Mouse (Mus musculus): ENCODE data around the gene G0s2.

Gene G0s2

GRCm38 (mm10) chr1:193252616-193253015 lies 20.4 kb downstream of the G0s2 start:
- DNase-seq (ENCODE audit: extremely low spot score): no peak

- no peak for DNase-seq (ENCODE audit: extremely low spot score)
Observed at GRCm38 (mm10) chr1:193251386-193251785, 21.6 kb downstream of the G0s2 start.

GRCm38 (mm10) chr1:193250026-193250425 lies 23.0 kb downstream of the G0s2 start:
- DNase-seq (ENCODE audit: extremely low spot score): no peak

GRCm38 (mm10) chr1:193244235-193244634 lies 28.8 kb downstream of the G0s2 start:
- no peak for DNase-seq (ENCODE audit: extremely low spot score)

- DNase-seq (ENCODE audit: extremely low spot score): no peak
Observed at GRCm38 (mm10) chr1:193243571-193244193, 29.3 kb downstream of the G0s2 start.

GRCm38 (mm10) chr1:193242863-193243262 lies 30.2 kb downstream of the G0s2 start:
- no peak for DNase-seq (ENCODE audit: extremely low spot score)

- DNase-seq (ENCODE audit: extremely low spot score): no peak
Observed at GRCm38 (mm10) chr1:193242238-193242637, 30.8 kb downstream of the G0s2 start.

- no peak for DNase-seq (ENCODE audit: extremely low spot score)
Observed at GRCm38 (mm10) chr1:193241436-193241835, 31.6 kb downstream of the G0s2 start.

GRCm38 (mm10) chr1:193238426-193238825 lies 34.6 kb downstream of the G0s2 start:
- no peak for DNase-seq (ENCODE audit: extremely low spot score)

GRCm38 (mm10) chr1:193234930-193235329 lies 38.1 kb downstream of the G0s2 start:
- DNase-seq (ENCODE audit: extremely low spot score): no peak

- DNase-seq (ENCODE audit: extremely low spot score): no peak
Observed at GRCm38 (mm10) chr1:193234130-193234645, 38.8 kb downstream of the G0s2 start.

- DNase-seq (ENCODE audit: extremely low spot score): no peak
Observed at GRCm38 (mm10) chr1:193232732-193233131, 40.3 kb downstream of the G0s2 start.

GRCm38 (mm10) chr1:193230935-193231334 lies 42.1 kb downstream of the G0s2 start:
- DNase-seq (ENCODE audit: extremely low spot score): no peak

- DNase-seq (ENCODE audit: extremely low spot score): no peak
Observed at GRCm38 (mm10) chr1:193230531-193230930, 42.5 kb downstream of the G0s2 start.

GRCm38 (mm10) chr1:193229570-193229969 lies 43.4 kb downstream of the G0s2 start:
- DNase-seq (ENCODE audit: extremely low spot score): no peak

GRCm38 (mm10) chr1:193227537-193227936 lies 45.5 kb downstream of the G0s2 start:
- no peak for DNase-seq (ENCODE audit: extremely low spot score)

GRCm38 (mm10) chr1:193226724-193227522 lies 46.1 kb downstream of the G0s2 start:
- no peak for DNase-seq (ENCODE audit: extremely low spot score)

GRCm38 (mm10) chr1:193226114-193226513 lies 46.9 kb downstream of the G0s2 start:
- no peak for DNase-seq (ENCODE audit: extremely low spot score)

GRCm38 (mm10) chr1:193225531-193225930 lies 47.5 kb downstream of the G0s2 start:
- DNase-seq (ENCODE audit: extremely low spot score): no peak

Measured in embryo, embryonic 9.5 days (tissue).